In the genomic region with DNA sequence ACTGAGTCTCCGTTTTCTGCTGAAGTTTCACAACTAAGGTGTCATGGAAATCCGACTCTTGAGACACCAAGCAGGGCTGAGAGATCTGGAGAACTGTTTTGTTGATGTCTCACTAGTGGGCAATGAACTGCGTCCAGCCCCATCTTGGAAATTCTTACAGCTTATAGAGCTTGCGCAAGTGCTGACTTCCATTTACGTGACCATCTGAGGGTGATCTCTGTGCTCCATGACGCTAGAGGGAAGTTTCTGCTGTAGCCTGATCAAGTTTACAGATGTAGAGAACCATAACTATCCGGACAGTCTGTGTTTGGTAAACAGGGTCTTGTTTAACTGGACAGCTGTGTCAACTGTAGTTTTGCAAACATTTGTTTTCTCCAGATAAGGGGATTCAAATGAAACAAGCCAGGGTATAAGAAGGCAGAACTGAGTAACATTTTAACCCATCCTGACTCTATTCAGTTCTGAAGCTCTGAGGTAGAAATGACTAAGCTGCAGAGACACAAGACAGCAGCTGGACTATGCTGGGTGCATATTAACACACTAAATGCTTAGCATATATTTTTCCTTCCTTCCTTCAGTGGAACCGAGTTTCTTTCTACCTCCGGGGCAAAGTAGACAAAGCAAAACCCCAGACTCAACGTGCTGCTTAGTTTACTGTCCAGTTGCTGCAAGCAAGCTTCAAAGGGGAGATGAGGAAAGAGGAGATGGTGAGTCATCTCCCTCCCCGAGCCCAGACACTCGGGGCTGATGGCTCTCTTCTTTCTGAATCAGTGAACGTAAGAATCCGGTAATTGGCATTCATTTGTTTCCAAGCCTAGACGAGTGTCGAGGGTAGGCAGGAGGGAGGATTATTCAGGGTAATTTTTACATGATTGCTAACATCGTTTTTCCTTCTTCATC, we compare ENCODE assay signal across 16 mouse cellular contexts.
A peak's percentile ranks its signal among the peaks of the same experiment; 100 is the strongest.
DNase-seq lines count a peak whose midpoint lies in the region; ATAC-seq and TF ChIP-seq lines count a peak whose summit lies in the region.
"Had no signal": no experiment of that assay in that cellular context is flagged by ENCODE, and none has a peak within 500 bp of the region (broad histone marks: within the 10 kb centered on the region; RNA-seq: fewer than 3 reads in every experiment).

No protein-coding gene starts in this region.

- intact Hi-C loops in heart, postnatal 10 days (cut with DNase I): no loop called here

- peak overlapping the region; percentile 25; the same call in 1 of the 2 replicates for H3K27ac ChIP-seq in kidney, postnatal 0 days
- peak overlapping the region; percentile 95 for H3K27ac ChIP-seq in macrophage
- H3K27ac ChIP-seq in cerebellum, adult 2 months (ENCODE audit: insufficient read depth, low read length): no peak overlapping the region
- H3K27ac ChIP-seq: heart, embryonic 13.5 days; limb, embryonic 12.5 days; midbrain, embryonic 15.5 days had no signal

- H3K4me3 ChIP-seq in kidney, postnatal 0 days (replicated peaks; ENCODE audit: low read depth, low read length): no peak overlapping the region
- H3K4me3 ChIP-seq in macrophage (ENCODE audit: inconsistent target): no peak overlapping the region
- H3K4me3 ChIP-seq in cerebellum, adult 2 months (replicated peaks; ENCODE audit: insufficient read depth, low read depth, low read length): no peak overlapping the region
- H3K4me3 ChIP-seq: erythroblast, embryonic 14.5 days; heart, embryonic 13.5 days; limb, embryonic 12.5 days; midbrain, embryonic 15.5 days had no signal

- no peak overlapping the region for H3K9ac ChIP-seq in kidney, postnatal 0 days (ENCODE audit: low read depth, low read length)
- H3K9ac ChIP-seq: heart, embryonic 13.5 days; limb, embryonic 12.5 days; midbrain, embryonic 15.5 days had no signal

- no peak; the same call in 1 of the 2 replicates for ATAC-seq in kidney, postnatal 0 days (replicated peaks; ENCODE audit: low FRiP score, low read depth)
- ATAC-seq: CD4-positive, CD25-positive, alpha-beta regulatory T cell, adult 4 months; intestine, postnatal 0 days; midbrain, embryonic 15.5 days had no signal

- no peaks in the 10 kb centered on the region for H3K27me3 ChIP-seq in kidney, postnatal 0 days (ENCODE audit: insufficient read depth, low read length)
- H3K27me3 ChIP-seq in cerebellum, adult 2 months (ENCODE audit: control insufficient read depth, insufficient read depth, low read length): no peaks in the 10 kb centered on the region
- H3K27me3 ChIP-seq: heart, embryonic 13.5 days; limb, embryonic 12.5 days; midbrain, embryonic 15.5 days had no signal

- no peak overlapping the region for H3K4me2 ChIP-seq in kidney, postnatal 0 days (ENCODE audit: low read length)
- H3K4me2 ChIP-seq: heart, embryonic 13.5 days; limb, embryonic 12.5 days; midbrain, embryonic 15.5 days had no signal

- TF ChIP-seq CTCF in kidney, postnatal 0 days (IDR thresholded peaks at IDR 0.05; ENCODE audit: low read depth): no peak
- no peak for TF ChIP-seq CTCF in cerebellum, adult 2 months (IDR thresholded peaks at IDR 0.05; ENCODE audit: borderline replicate concordance, insufficient read depth, low read depth, low read length)

- no peak for TF ChIP-seq POLR2A in cerebellum, adult 2 months (IDR thresholded peaks at IDR 0.05; ENCODE audit: borderline replicate concordance, insufficient read depth, low read length)

- H3K79me2 ChIP-seq in macrophage (ENCODE audit: inconsistent target): peaks cover 76% of the 10 kb centered on the region

- H3K4me1 ChIP-seq in kidney, postnatal 0 days (replicated peaks; ENCODE audit: insufficient read depth, low read length): 0 out of 2 replicates have a peak, but pooled peaks cover 7% of the 10 kb centered on the region
- peaks cover 23% of the 10 kb centered on the region for H3K4me1 ChIP-seq in cerebellum, adult 2 months (ENCODE audit: control insufficient read depth, insufficient read depth, low read length)
- H3K4me1 ChIP-seq: limb, embryonic 12.5 days; midbrain, embryonic 15.5 days had no signal

- H3K9me3 ChIP-seq in kidney, postnatal 0 days (replicated peaks; ENCODE audit: low read length): no peaks in the 10 kb centered on the region
- H3K9me3 ChIP-seq: heart, embryonic 13.5 days; limb, embryonic 12.5 days; midbrain, embryonic 15.5 days had no signal

- H3K36me3 ChIP-seq in kidney, postnatal 0 days (ENCODE audit: insufficient read depth, low read length): no peaks in the 10 kb centered on the region
- H3K36me3 ChIP-seq in macrophage (ENCODE audit: inconsistent target): no peaks in the 10 kb centered on the region
- H3K36me3 ChIP-seq: heart, embryonic 13.5 days; limb, embryonic 12.5 days; midbrain, embryonic 15.5 days had no signal

- 51% methylated on average over 17 of the region's 17 CpGs for WGBS in kidney, postnatal 0 days
- WGBS in macrophage (ENCODE audit: missing documents): 57% methylated on average over 17 of the region's 17 CpGs
- WGBS in cerebellum, adult 2 months: 63% methylated on average over 17 of the region's 17 CpGs

- peak; percentile 28 for DNase-seq in kidney, postnatal 0 days (ENCODE audit: low spot score)
- DNase-seq in kidney, adult 8-10 months: no peak
- peak; percentile 90 for DNase-seq in Muller cell, postnatal 12 days (ENCODE audit: inconsistent ontology term)
- peak; percentile 42 to 46 for DNase-seq in adrenal gland, postnatal 36 days
- DNase-seq in cerebellum, adult 2 months: no peak
- no peak for DNase-seq in cerebellum, adult 8-10 months
- no peak for DNase-seq in heart, postnatal 10 days
- DNase-seq: cerebellum, postnatal 10 days; kidney, postnatal 25 days had no signal

Comparison
In these comparisons a context has a peak if more than half of its experiments do, and no peak if none do; other contexts are left out.
1. DNase-seq: peak in kidney, postnatal 0 days (single experiment), Muller cell, postnatal 12 days (single experiment) and adrenal gland, postnatal 36 days (2 of 2); none in kidney, adult 8-10 months (0 of 2), cerebellum, adult 2 months (0 of 2), cerebellum, adult 8-10 months (single experiment) and heart, postnatal 10 days (0 of 2).